8 mouse cellular contexts compared by ENCODE assay signal in the genomic region with DNA sequence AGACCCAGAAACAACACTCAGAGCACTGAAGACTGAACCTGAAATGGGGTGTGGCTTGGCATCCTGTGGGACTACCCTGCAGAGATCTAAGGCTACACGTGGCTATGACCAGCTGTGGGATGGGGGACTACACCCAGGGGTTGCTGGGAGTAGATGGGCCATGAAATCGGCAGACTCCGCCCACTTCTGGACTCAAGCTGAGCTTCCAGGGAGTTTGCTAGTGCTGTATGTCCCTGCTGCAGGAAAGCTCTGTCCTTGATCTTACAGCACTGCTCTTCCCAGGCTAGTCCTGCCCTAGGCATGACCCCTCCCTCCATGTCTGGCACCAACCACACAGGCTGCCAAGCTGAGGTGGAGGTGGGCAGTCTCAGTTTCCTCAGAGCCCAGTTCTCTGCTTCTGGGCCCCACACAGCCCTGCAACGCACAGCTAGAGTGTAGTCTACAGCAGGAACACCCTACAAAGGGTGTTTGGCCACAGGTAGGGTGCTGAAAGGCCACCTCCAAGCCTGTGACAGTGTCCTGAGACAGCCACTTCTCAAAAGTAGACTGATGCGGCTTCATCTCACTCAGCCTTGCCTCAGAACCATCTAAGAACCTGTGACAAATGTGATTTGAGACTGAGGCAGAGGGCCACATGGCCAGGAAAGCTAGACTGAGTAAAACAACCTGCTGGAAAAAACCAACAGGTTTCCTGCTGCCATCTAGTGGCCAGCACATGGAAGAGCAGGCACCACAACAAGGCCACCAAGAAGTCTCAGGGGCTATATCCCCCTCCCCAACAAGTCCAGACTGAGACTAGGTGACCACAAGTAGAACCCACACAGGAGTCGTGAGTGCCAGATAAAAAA. TPM values are rescaled to one million over a fixed set of nuclear protein-coding genes. Genes with fewer than 3 reads are reported as not detected.
DNase-seq lines count a peak whose midpoint lies in the region; ATAC-seq and TF ChIP-seq lines count a peak whose summit lies in the region.

No protein-coding gene starts in this region.

- no peaks in the 10 kb centered on the region for H3K36me3 ChIP-seq in forebrain, embryonic 16.5 days (ENCODE audit: control insufficient read depth, insufficient read depth)
- H3K36me3 ChIP-seq in intestine, embryonic 15.5 days, result no peaks in the 10 kb centered on the region
- no peaks in the 10 kb centered on the region for H3K36me3 ChIP-seq in lung, postnatal 0 days (ENCODE audit: insufficient read depth, low read length)

- H3K4me2 ChIP-seq in forebrain, embryonic 16.5 days (ENCODE audit: low read length), result no peak overlapping the region
- no peak overlapping the region for H3K4me2 ChIP-seq in intestine, embryonic 15.5 days (replicated peaks)
- no peak overlapping the region for H3K4me2 ChIP-seq in lung, postnatal 0 days (replicated peaks; ENCODE audit: low read depth, low read length)

- TF ChIP-seq CTCF in lung, postnatal 0 days (IDR thresholded peaks at IDR 0.05), result peak; percentile 90

- peak; percentile 48 for DNase-seq in ovary, postnatal 14 days (ENCODE audit: low spot score)
- no peak for DNase-seq in ovary, postnatal 36 days (ENCODE audit: low spot score)
- DNase-seq in cerebellum, adult 11-12 months, result peak; percentile 80
- DNase-seq in lung, postnatal 0 days (ENCODE audit: low spot score), result peak; percentile 70
- DNase-seq in retina, postnatal 1 day, result peak; percentile 83
- DNase-seq in spleen, postnatal 36 days (ENCODE audit: low spot score in 2 of 2), result no peak

- no peak overlapping the region for H3K27ac ChIP-seq in forebrain, embryonic 16.5 days (ENCODE audit: low read length)
- H3K27ac ChIP-seq in intestine, embryonic 15.5 days, result no peak overlapping the region
- no peak overlapping the region for H3K27ac ChIP-seq in lung, postnatal 0 days (ENCODE audit: low read length)

- H3K9me3 ChIP-seq in forebrain, embryonic 16.5 days (ENCODE audit: control insufficient read depth, low read length), result no peaks in the 10 kb centered on the region
- H3K9me3 ChIP-seq in intestine, embryonic 15.5 days, result no peaks in the 10 kb centered on the region
- no peaks in the 10 kb centered on the region for H3K9me3 ChIP-seq in lung, postnatal 0 days (ENCODE audit: low read length)

- ATAC-seq in forebrain, embryonic 16.5 days, result peak; percentile 41
- ATAC-seq in intestine, embryonic 15.5 days, result peak; percentile 23; the same call in 1 of the 2 replicates
- ATAC-seq in lung, postnatal 0 days, result 0 out of 2 replicates have a peak, but pooled peaks have one; percentile 20

- 35% methylated on average over 6 of the region's 6 CpGs for WGBS in forebrain, embryonic 16.5 days
- 32% methylated on average over 6 of the region's 6 CpGs for WGBS in intestine, embryonic 15.5 days
- WGBS in lung, postnatal 0 days, result 40% methylated on average over 6 of the region's 6 CpGs

- no peak overlapping the region for H3K4me3 ChIP-seq in forebrain, embryonic 16.5 days (replicated peaks; ENCODE audit: low read length)
- no peak overlapping the region for H3K4me3 ChIP-seq in intestine, embryonic 15.5 days (replicated peaks)
- no peak overlapping the region for H3K4me3 ChIP-seq in lung, postnatal 0 days (ENCODE audit: low read depth, low read length)

- peaks cover 27% of the 10 kb centered on the region for H3K4me1 ChIP-seq in forebrain, embryonic 16.5 days (replicated peaks; ENCODE audit: control insufficient read depth, insufficient read depth, low read length)
- peaks cover 36% of the 10 kb centered on the region for H3K4me1 ChIP-seq in intestine, embryonic 15.5 days (replicated peaks)
- H3K4me1 ChIP-seq in lung, postnatal 0 days (ENCODE audit: insufficient read depth, low read depth, low read length), result peaks cover 19% of the 10 kb centered on the region

- H3K9ac ChIP-seq in forebrain, embryonic 16.5 days (replicated peaks; ENCODE audit: low read depth, low read length), result no peak overlapping the region
- no peak overlapping the region for H3K9ac ChIP-seq in intestine, embryonic 15.5 days
- no peak overlapping the region for H3K9ac ChIP-seq in lung, postnatal 0 days (replicated peaks; ENCODE audit: low read depth)

- H3K27me3 ChIP-seq in forebrain, embryonic 16.5 days (replicated peaks; ENCODE audit: control insufficient read depth, insufficient read depth, low read length), result no peaks in the 10 kb centered on the region
- no peaks in the 10 kb centered on the region for H3K27me3 ChIP-seq in intestine, embryonic 15.5 days (replicated peaks)
- no peaks in the 10 kb centered on the region for H3K27me3 ChIP-seq in lung, postnatal 0 days (replicated peaks; ENCODE audit: insufficient read depth, low read length)

- no peak for TF ChIP-seq EP300 in lung, postnatal 0 days (IDR thresholded peaks at IDR 0.05)

RNA-seq across cellular contexts. Expression of a gene that starts 52.2 kb away (rescaled TPM):
- polyA plus RNA-seq in forebrain, embryonic 16.5 days (2015; fragmentation: Nextera tagmentation; extraction: Ambion mirVana), result 56.6 and 57.4 TPM in 2 replicates
- 92.3 and 102 TPM in 2 replicates for polyA plus RNA-seq in intestine, embryonic 15.5 days (2015; fragmentation: Nextera tagmentation; extraction: Ambion mirVana)
- 136 and 158 TPM in 2 replicates for polyA plus RNA-seq in lung, postnatal 0 days (2015; fragmentation: Nextera tagmentation; extraction: Ambion mirVana)

Comparison
In these comparisons a context has a peak if more than half of its experiments do, and no peak if none do; other contexts are left out.
1. DNase-seq: peak in ovary, postnatal 14 days (single experiment), cerebellum, adult 11-12 months (single experiment), lung, postnatal 0 days (single experiment) and retina, postnatal 1 day (single experiment); none in ovary, postnatal 36 days (single experiment) and spleen, postnatal 36 days (0 of 2).
2. Peak in every context shown above with its lines, with median percentiles within 50 percentile points of each other: ATAC-seq.